Mouse (Mus musculus) left cerebral cortex, postnatal 4 days (tissue): Measurements from ENCODE around the gene Trpc4. TPM values are rescaled to one million over a fixed set of nuclear protein-coding genes. Genes with fewer than 3 reads are reported as not detected.
A peak's percentile ranks its signal among the peaks of the same experiment; 100 is the strongest.

ENCODE experiments used
- DNase-seq: peaks from one replicate; pipeline ENCODE4 v3.0.0-alpha.2; 2022
- intact Hi-C: fragments of 180-260 bp; cut with DNase I; formaldehyde crosslinking; loops from one replicate; pipeline ENCODE4 v1.15.1; 2025
- total RNA-seq, 2 experiments: library from RNA; stranded (reverse); gene quantifications; 2 replicates each; pipeline ENCODE4 v1.2.3; 2021

Gene Trpc4
- total RNA-seq, result 10 to 100 TPM; 55.1 to 60.5 TPM

DNA sequence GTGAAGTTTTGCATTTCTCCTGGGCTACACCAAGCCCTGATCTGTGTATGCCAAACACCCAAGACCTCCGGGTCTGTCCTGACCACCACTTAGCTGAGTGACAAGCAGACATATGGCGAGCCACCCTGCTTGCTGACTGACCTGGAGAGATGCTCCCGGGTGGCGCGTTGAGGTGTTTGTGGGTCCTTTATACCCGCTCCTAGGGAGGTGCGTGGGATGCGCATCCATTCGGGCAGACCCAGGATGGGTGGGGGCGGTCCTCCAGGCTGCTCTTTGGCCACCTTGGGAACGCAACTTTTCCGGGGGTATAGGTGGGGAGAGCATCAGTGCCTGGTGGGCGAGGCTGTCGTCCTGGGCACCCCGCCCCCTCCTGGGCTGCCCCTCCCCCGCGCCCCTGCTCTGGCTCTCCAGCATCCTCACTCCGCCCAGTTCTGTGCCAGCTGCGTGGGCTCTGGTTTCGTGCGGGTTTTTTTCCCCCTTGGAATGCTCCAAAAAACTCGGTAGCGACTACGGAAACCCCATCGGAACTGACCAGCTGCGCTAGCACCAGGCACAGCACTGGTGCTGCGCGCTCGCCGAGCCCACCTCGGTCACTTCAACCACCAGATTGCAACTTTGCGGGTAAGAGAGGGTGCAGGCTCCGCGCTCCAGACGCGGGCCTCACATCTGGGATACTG lies at the start of gene Trpc4:
Gene Trpc4, plus strand, starts transcription at position 397 of the 677 bp plus-strand sequence.
- DNase-seq, result peak; percentile 25
- intact Hi-C loops, result loop anchor here (2.0 to 5.0 kb wide), 4 partner anchors 157 to 628 kb away; no protein-coding TSS in a partner anchor

DNA sequence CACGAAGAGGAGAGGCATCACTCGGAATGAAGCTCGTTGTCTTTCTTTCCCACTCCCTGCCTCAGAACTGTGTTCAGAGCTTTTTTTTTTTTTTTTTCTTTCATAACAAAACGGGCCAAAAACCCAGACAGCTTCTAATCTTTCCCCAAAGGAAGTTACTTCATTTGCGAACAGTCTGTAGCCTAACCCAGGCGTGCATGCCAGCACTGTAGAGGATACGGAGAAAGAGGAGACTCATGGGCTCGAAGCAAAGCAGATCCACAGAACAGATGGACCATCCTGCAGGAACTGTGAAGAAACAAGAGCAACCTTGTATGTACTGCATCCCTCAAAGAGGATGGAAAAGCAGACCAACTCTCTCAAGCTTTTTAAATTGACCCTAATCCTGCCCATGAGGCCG lies 44.3 kb upstream of the Trpc4 start:
- no peak for DNase-seq
- intact Hi-C loops, result no loop called here

DNA sequence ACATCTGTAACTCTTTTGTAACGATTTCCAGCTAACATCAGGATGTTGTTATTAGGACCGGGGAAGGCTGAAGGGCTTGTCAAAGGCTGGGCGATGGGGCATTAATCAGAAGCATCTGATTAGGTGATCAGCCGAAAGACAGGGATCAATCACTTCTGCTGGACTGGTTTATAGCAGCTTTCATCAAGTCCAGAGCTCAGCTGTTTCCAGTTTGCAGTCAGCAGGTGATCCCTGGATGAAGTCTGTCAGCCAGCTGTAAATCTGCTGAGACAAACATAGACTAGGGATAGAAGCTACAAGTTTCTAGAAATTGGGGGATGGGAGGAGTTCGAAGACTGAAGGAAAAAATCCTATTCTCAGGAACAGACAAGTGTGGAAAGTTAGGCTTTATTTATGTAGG lies 20.5 kb upstream of the Trpc4 start:
- intact Hi-C loops, result no loop called here
- DNase-seq, result no peak

DNA sequence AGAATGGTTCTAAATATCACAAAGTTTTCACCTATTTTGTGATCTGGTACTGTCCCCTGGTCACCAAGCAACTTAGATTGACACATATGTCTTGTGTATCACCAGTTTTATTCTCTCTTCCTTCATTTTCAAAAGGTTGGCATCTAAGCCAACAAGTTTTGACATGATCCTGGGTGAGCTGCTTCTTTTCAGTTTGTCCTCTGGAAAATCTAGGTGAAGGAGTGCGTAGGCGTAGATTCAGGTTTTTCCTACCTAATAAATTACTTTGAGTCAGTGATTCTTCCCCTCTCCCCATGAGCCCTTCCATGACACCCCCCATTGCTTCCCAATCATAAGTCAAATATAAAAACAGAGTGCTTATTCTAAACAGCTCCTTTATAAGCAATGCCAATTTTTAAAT lies 14.5 kb upstream of the Trpc4 start:
- no peak for DNase-seq
- intact Hi-C loops, result no loop called here

DNA sequence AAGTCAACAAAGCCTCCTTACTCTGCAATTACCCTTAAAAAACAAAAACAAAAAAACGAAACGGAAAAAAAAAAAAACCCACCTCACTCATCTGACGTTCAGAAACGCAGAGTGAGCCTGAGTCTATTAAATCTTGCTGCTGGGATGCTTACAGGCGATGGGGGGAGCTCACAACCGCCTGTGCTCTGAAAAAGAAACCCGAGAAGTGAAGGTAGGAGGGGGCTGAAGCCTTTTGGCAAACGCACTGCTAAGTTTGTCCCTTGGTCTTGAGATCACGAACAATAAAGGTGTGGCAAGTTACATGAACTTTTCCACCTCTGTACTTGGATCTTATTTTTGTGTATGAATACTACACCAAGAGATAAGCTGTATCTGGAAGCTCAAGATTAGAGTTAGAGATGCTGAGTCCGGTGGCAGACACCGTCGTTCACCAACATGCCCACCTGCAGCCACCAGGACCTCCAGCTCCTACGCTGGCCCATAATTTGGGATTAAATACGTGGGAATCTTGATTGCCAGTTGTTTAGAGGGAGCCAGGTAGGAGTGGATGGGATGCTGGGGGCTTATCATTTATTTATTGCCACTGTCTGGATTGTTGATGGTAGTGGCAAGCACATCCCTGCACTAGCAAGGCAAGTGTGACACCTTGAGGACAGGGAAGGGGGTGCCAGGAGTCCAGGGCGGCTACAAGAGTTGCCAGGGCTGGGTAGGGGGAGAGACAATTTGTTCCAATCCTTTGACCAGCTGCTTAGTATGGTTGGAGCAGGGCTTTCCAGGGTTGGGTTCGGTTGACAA lies 794 bp upstream of the Trpc4 start:
- intact Hi-C loops, result loop anchor here (2.0 to 5.0 kb wide), 5 partner anchors 157 to 628 kb away; no protein-coding TSS in a partner anchor

DNA sequence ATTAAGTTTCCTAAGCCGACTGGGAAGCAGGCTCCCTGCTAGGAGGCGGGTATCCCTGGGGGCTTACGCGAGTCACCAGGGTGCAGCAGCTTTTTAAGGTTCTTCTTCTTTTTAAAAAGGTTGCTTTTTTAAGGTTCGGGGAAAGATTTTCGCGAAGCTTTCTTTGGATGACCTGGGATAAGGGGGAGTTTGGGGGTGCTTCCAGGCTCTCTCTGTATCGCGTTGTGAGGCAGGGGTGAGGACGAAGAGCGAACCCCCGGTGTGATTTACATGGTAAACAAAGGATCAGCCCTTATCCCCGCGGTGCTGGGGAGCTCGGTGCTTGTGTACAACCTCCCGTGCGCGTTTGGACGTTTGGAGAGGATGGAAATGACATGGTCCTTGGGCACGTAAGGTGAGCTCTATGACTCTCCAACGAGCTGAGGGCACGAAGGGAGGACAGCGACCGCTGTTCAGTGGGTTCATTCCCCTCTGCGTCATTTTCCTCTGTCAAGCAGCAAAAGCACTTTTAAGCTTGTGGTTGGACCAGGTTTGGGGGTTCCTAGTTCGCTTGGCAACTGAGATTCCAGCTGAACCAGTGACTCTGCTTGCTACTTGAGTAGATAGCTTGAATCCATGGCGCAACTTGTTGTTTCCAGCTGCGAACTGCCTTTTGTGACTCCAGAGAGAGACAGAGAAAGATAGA lies 623 bp downstream of the Trpc4 start:
- peak; percentile 6 for DNase-seq
- intact Hi-C loops, result loop anchor here (5.0 kb wide), 3 partner anchors 156 to 629 kb away; no protein-coding TSS in a partner anchor

More for the DNA sequence above, 794 bp upstream of the Trpc4 start:
- DNase-seq, result peak; percentile 68

DNA sequence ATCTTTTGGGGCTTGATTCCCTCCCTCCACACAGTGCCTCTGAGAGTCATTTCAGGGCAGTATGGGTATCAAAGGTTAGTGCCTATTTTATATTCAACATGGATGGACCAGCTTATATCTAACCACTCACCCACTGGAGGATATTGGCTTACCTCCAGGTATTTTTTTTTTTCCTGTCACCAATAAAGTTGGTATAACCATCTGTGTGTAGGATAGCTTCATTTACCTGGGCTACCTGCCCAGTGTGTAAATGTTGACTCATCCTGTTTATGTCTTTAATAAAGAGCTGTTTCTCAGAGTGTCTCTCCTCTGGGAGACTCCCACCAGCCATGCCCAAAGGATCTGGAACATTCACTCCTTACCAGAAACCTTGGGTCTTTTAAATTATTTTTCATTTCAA lies 14.9 kb downstream of the Trpc4 start:
- no peak for DNase-seq
- intact Hi-C loops, result no loop called here

DNA sequence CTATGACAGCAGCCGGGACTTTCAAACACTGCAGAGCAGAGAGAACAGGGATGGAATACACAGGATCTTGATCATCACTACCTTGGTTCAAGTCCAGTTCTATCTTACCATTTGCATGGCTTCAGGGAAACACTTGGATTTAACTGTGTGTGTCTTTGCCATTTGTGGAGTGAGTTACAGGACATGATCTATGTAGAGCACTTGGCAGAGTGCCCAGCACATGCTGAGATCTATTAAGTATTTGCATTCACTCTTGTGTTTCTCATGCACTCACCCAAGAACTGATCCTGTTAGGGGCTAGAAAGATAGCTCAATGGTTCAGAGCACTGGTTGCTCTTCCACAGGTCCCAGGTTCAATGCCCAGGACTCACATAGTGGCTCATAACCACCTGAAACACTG lies 21.5 kb downstream of the Trpc4 start:
- peak; percentile 37 for DNase-seq
- intact Hi-C loops, result no loop called here

DNA sequence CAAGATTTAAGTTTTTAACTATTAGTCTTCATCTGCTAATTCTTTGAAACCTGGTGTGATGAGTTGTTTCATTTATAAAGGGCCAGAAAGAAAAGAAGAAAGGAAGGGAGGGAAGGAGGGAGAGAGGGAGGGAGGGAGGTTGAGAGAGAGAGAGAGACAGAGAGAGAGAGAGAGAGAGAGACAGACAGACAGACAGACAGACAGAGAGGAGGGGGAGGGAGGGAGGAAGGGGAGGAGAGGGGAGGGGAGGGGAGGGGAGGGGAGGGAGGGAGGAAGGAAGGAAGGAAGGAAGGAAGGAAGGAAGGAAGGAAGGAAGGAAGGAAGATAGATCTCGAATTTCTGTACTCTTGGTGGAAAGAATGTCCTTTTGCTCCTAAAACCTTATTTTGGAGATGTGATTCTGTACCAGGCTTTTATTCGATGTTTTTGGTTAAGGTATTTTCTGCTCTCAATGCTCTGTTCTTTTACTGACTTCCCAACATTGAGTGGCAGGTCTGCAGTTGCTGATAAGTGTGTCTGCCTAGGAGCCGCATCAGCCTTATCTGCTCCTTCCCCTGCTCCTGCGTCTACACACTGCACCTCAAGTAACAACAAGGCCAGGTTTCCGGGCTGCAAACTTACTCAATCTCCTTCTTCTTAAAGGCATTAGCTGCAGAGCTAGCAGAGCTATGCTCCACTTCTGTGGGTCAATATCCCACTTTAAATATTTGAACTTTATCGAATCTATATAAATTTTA lies 35.3 kb downstream of the Trpc4 start:
- intact Hi-C loops, result no loop called here
- no peak for DNase-seq

DNA sequence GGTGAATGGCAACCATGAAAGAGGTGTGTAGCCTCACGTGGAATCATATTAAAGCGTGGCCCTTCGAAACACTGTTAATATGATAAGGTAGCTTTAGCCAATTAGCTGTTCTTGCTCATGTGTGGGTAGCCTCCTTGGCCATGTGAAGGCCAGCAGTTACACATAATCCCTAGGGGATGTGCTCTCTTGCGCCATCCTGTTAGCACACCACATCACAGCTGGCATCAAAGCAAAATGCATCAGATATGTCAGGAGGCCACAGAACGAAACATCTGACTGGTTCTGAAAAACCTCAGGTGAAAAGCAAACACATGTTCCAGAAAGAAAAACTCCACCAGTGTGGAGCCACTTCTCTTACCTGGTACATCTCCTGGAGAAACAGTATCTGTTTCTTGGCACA lies 45.4 kb downstream of the Trpc4 start:
- intact Hi-C loops, result no loop called here
- no peak for DNase-seq

DNA sequence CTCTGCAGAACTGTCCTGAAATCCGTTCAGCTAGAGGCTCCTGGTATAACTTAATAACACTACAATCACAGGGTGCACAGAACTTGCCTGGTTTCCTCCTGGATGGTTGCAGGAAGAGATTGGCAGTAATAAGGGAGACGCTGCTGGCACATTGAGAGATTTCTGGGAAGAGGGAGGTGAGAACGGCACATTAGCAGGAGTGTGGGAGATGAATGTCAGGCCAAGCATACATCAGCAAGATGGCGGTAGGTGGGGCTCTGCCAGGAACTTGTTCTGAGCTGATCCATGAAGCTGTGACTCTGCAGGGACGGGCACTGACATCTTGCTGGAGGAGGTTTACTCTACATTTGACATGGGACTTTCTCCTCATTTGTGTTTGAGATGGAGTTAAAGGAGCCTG lies 48.6 kb downstream of the Trpc4 start:
- DNase-seq, result peak; percentile 7
- intact Hi-C loops, result no loop called here

DNA sequence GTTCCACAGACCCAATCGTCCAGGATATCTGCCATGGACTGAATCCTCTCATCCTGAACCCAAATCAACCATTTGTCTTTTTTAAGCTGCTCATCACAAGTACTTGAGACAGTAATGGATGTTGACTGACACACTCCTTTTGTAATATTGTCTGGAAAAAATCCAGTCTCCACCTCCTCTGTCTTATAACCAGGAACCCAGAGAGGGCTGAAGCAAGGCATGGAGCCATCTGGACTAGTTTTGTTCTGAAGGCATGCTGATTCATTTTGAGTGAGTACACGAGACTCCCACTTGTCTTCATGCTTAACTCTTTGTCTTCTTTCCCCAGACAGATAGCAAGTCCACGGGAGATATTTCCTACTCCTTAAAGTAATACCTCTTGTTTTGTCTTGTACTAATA lies 54.3 kb downstream of the Trpc4 start:
- intact Hi-C loops, result no loop called here
- no peak for DNase-seq

DNA sequence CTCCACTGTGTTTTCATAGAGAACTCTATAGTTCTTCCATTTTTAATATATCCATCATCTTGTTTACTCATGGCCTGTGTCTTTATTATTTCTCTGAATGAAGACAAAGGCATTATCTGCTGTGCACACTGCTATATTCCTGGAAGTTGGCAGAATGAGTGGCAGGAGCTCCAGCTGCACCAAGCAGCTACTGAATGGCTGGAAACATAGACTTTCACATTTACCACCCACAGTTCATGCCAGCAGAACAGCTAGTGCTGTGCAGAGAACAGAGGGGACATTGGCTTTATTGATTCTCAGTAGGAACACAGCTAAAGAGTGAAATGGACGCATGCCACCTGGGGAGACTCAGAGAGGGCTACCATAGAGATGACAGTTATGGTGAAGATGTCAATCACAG lies 55.6 kb downstream of the Trpc4 start:
- no peak for DNase-seq
- intact Hi-C loops, result no loop called here

DNA sequence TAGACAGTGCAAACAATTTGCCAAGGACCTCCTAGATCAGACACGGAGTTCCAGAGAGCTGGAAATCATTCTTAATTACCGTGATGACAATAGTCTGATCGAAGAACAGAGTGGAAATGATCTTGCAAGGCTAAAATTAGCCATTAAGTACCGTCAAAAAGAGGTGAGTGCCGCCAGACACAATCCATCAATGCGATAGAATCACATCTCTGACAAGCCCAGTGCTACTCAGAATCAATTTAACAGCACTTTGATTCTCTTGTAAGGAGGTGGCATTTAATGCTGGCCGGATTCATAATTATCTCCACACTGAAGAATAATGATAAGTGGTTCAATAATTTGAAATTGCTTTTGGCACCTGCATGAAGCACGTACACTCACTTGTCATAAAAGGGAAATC lies 66.7 kb downstream of the Trpc4 start:
- no peak for DNase-seq
- intact Hi-C loops, result no loop called here

DNA sequence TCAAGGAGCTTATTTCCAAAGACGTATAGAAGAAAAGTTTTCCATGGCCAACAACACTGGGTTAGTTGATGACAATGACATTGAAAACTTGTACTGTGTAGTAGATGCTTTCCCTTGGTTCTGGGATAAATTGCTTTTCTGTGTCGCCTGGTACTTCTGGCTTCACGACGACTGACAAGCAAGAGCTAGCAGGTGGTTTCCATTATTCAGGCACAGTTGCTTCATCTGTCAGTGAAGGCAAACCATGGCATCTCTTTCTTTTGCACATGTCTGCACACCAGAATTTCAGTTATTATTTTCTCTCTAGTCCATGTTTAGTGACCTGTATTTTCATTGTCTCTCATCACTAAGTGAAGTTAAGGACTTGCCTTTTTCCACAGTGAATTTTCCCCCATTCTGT lies 72.6 kb downstream of the Trpc4 start:
- intact Hi-C loops, result no loop called here
- DNase-seq, result no peak

DNA sequence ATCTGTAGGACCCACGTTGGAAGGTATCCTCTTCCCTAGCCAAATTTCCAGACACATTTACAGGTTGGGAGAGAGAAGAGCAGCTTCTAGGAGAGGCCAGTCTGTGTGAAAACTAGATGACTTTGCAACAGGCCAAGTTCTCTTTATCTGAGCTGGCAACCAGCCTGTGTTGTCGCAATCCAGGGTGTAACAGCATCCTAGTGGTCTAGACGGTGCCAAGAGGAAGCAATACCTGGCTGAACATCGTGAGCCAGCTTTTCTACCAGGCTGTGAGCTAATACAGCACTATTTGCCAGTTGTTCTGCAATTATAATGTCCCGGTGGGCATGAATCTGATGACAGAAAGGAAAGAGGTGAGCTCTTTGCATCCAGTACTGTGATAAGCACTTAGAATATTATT lies 83.1 kb downstream of the Trpc4 start:
- intact Hi-C loops, result no loop called here
- DNase-seq, result no peak

DNA sequence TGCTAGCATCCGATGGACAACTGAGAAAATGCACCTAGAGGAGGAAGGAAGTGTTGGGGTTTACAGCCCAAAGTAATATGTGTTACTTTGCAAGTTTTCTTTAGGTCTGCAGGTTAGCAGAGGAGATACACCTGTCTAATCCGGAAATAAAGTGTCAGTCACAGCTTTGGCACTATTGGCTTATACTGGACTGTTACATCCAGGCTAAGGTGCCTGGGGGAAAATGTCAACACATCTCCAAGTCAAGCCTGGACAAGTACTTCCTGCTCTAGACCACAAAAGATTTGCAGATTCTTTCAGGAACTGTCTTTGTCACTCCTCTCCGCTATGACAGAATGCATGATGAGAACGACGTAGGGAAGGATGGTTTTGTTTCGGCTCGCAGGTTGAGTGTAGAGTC lies 83.6 kb downstream of the Trpc4 start:
- no peak for DNase-seq
- intact Hi-C loops, result no loop called here

DNA sequence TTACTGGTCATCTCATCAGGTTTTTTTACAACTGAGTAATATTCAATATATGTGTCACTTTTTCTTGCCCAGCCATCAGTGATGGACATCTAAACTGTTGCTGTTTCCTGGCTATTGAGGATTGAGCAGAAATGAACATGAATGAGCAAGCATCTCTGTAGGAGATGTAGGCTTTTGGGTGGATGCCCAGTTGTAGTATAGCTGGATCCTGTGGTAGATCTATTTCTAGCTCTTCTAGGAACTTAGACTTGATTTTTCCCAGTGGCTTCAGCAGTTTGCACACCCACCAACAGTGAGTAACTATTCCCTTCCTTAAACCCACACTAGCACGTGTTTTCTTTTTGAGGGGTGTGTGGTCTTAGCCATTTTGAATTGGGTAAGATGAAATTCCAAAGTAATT lies 87.3 kb downstream of the Trpc4 start:
- no peak for DNase-seq
- intact Hi-C loops, result no loop called here

DNA sequence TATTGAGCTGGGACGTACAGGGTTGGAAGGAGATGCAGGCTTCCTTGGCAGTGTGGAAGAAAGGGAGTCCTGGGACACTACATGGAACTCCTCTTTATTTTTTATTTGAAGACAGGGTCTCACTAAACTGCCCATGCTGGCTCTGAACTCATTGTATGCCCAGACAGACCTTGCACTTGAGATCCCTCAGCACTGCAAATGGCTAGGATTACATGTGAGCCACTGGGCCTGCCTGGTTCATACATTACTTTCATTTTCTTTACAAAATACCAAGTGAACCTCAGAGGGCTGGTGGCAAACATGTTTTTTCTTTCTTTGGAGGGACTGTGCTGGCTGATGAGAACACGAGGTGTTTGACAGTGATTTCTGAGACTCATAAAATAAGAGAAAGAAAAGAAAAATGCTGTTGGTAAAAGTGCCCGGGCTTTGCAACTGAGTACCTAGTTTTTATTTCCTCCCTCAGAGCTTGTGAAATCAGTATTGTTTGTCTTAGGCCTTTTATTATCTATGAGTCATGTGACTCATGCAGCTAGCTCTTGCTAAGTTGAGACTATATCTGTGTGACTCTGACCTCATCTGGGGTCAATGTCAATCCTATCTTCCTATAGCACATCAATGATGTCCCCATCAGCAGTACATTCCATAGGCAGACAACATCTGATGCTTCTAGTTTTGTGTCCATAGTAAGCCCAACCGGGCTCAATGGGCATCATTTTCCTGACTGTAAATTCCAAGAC lies 89.1 kb downstream of the Trpc4 start:
- intact Hi-C loops, result no loop called here
- no peak for DNase-seq

DNA sequence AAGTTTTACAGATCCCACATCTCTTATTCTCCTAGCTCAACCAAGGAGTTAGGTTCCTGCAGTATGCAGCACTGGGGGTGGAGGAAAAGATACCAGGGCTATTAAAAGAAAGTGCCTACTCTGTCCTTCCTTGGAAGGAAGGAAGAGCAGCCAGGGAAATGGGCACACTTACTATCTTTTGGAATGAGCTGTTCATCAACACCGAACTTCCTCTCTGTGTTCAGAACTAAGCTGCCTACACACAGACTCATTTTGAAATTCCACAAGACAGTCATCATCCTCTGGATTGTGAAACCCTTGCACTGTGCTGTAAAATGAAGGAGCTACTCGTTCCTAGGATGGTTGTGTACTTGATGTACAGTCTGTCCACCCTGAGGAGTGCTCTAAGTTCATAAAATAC lies 90.6 kb downstream of the Trpc4 start:
- DNase-seq, result no peak
- intact Hi-C loops, result no loop called here
